Mouse (Mus musculus) ES-E14 (cell line): ENCODE measurements at regions not wholly inside any gene's neighbourhood (a gene's known extent, or its start where the extent isn't known, plus 50 kb on each side); places are given as distances from the start of the nearest gene placed in this dataset.

Experiments used
- CHD2 ChIP-seq: IDR thresholded peaks from 2 replicates; pipeline ENCODE4 v1.6.1; 2014; ENCODE audit warnings: mild to moderate bottlenecking, low read depth, low read length, inconsistent platforms
- HCFC1 ChIP-seq: IDR thresholded peaks from 2 replicates; pipeline ENCODE4 v1.6.1; 2012; ENCODE audit warnings: low read length, inconsistent platforms, borderline replicate concordance; ENCODE audit not compliant: insufficient read depth
- ZC3H11A ChIP-seq: IDR thresholded peaks from 2 replicates; pipeline ENCODE4 v1.6.1; 2012; ENCODE audit warnings: low read depth, mild to moderate bottlenecking, inconsistent platforms, low read length, borderline replicate concordance
- ZNF384 ChIP-seq: IDR thresholded peaks from 2 replicates; pipeline ENCODE4 v1.6.1; 2012; ENCODE audit warnings: low read depth, low read length, inconsistent platforms

GRCm38 (mm10) chr2:75472489-75472888 lies 186.6 kb upstream of the Hnrnpa3 start:
- TF ChIP-seq ZNF384 (no peak), HCFC1 (no peak), ZC3H11A (no peak), CHD2 (no peak)
